Mouse (Mus musculus): ENCODE data around the gene Pax9. TPM values are rescaled to one million over a fixed set of nuclear protein-coding genes. Genes with fewer than 3 reads are reported as not detected.

Pax9 gene
- polyA plus RNA-seq (2017; shearing (Covaris generic)), result 0.10 TPM

GRCm38 (mm10) chr12:56691427-56692079, at the start of gene Pax9:
Pax9 (plus strand) TSS chr12:56691767.

Other genes starting within 250 kb of the Pax9 start
- not detected for gene Nkx2-1, start 154.9 kb upstream of the Pax9 start, polyA plus RNA-seq (2017; shearing (Covaris generic))
- gene Nkx2-9, start 78.5 kb upstream of the Pax9 start, polyA plus RNA-seq (2017; shearing (Covaris generic)), result not detected